Mouse (Mus musculus) embryo, embryonic 10.5 days (tissue): ENCODE measurements around the gene Gm17359.
A peak's percentile ranks its signal among the peaks of the same experiment; 100 is the strongest.

Experiments used
- DNase-seq: peaks from one replicate; pipeline ENCODE4 v3.0.0-alpha.2; 2015; ENCODE audit warnings: low spot score

Gene Gm17359

GRCm38 (mm10) chr3:79336044-79336766 lies at the start of gene Gm17359:
Gm17359 (plus strand) TSS chr3:79336661.
- no peak for DNase-seq

GRCm38 (mm10) chr3:79287108-79287576 lies 49.3 kb upstream of the Gm17359 start:
- peak; percentile 96 for DNase-seq

GRCm38 (mm10) chr3:79287699-79288458 lies 48.6 kb upstream of the Gm17359 start:
- peak; percentile 42 for DNase-seq

GRCm38 (mm10) chr3:79289050-79289449 lies 47.4 kb upstream of the Gm17359 start:
- DNase-seq, result no peak

GRCm38 (mm10) chr3:79293023-79293422 lies 43.4 kb upstream of the Gm17359 start:
- no peak for DNase-seq

GRCm38 (mm10) chr3:79294701-79295100 lies 41.8 kb upstream of the Gm17359 start:
- DNase-seq, result no peak

- peak; percentile 34 for DNase-seq
These were observed 40.4 kb upstream of the Gm17359 start for GRCm38 (mm10) chr3:79296049-79296448.

GRCm38 (mm10) chr3:79296586-79296985 lies 39.9 kb upstream of the Gm17359 start:
- DNase-seq, result no peak

- DNase-seq, result no peak
These were observed 39.2 kb upstream of the Gm17359 start for GRCm38 (mm10) chr3:79297281-79297680.

- no peak for DNase-seq
These were observed 37.1 kb upstream of the Gm17359 start for GRCm38 (mm10) chr3:79299401-79299800.

GRCm38 (mm10) chr3:79308605-79309004 lies 27.9 kb upstream of the Gm17359 start:
- DNase-seq, result no peak

GRCm38 (mm10) chr3:79310184-79310583 lies 26.3 kb upstream of the Gm17359 start:
- no peak for DNase-seq

GRCm38 (mm10) chr3:79311895-79312294 lies 24.6 kb upstream of the Gm17359 start:
- no peak for DNase-seq

GRCm38 (mm10) chr3:79314006-79314698 lies 22.3 kb upstream of the Gm17359 start:
- peak; percentile 45 for DNase-seq

GRCm38 (mm10) chr3:79324697-79325526 lies 11.5 kb upstream of the Gm17359 start:
- DNase-seq, result no peak

- peak; percentile 28 for DNase-seq
These were observed 6.7 kb upstream of the Gm17359 start for GRCm38 (mm10) chr3:79329691-79330315.

GRCm38 (mm10) chr3:79333051-79333450 lies 3.4 kb upstream of the Gm17359 start:
- DNase-seq, result no peak

- no peak for DNase-seq
These were observed 2.7 kb upstream of the Gm17359 start for GRCm38 (mm10) chr3:79333643-79334200.

- DNase-seq, result no peak
These were observed 4.3 kb downstream of the Gm17359 start for GRCm38 (mm10) chr3:79340737-79341136.

GRCm38 (mm10) chr3:79342961-79343735 lies 6.7 kb downstream of the Gm17359 start:
- DNase-seq, result no peak
